Mouse (Mus musculus) spleen, adult 2 months (tissue): ENCODE measurements around the gene Gfod1.

Experiments used
- CTCF ChIP-seq: fragments of 200-500 bp; IDR thresholded peaks from 2 replicates; pipeline ENCODE4 v1.5.1; 2011; ENCODE audit warnings: mild to moderate bottlenecking, inconsistent platforms; ENCODE audit not compliant: insufficient read depth, insufficient read length, insufficient replicate concordance; ENCODE audit errors: extremely low read depth
- POLR2A ChIP-seq: fragments of 200-500 bp; IDR thresholded peaks from 2 replicates; pipeline ENCODE4 v1.6.1; 2011; ENCODE audit warnings: low read depth, low read length, inconsistent platforms

GRCm38 (mm10) chr13:43148692-43149091 is 155.3 kb downstream of the Gfod1 start:
- TF ChIP-seq CTCF, result no peak
- TF ChIP-seq POLR2A, result no peak
